Mouse (Mus musculus) WW6 (cell line): ENCODE data around the gene Tmc1.

Experiments used
- DNase-seq: peaks from one replicate; pipeline ENCODE4 v3.0.0-alpha.2; 2013; ENCODE audit warnings: low read depth, low spot score

Tmc1 gene

GRCm38 (mm10) chr19:20799460-20799859, 154.5 kb downstream of the Tmc1 start:
- no peak for DNase-seq

- no peak for DNase-seq
Measured at GRCm38 (mm10) chr19:20797558-20798101, 156.4 kb downstream of the Tmc1 start.

- DNase-seq, result no peak
Measured at GRCm38 (mm10) chr19:20796001-20796400, 158.0 kb downstream of the Tmc1 start.

GRCm38 (mm10) chr19:20794999-20795398, 159.0 kb downstream of the Tmc1 start:
- DNase-seq, result no peak

- no peak for DNase-seq
Measured at GRCm38 (mm10) chr19:20792811-20793210, 161.2 kb downstream of the Tmc1 start.

- DNase-seq, result no peak
Measured at GRCm38 (mm10) chr19:20787289-20787688, 166.7 kb downstream of the Tmc1 start.

GRCm38 (mm10) chr19:20775681-20776080, 178.3 kb downstream of the Tmc1 start:
- DNase-seq, result no peak

- DNase-seq, result no peak
Measured at GRCm38 (mm10) chr19:20773941-20774340, 180.1 kb downstream of the Tmc1 start.

GRCm38 (mm10) chr19:20764214-20764613, 189.8 kb downstream of the Tmc1 start:
- no peak for DNase-seq

- no peak for DNase-seq
Measured at GRCm38 (mm10) chr19:20761675-20762426, 192.2 kb downstream of the Tmc1 start.

- DNase-seq, result no peak
Measured at GRCm38 (mm10) chr19:20761119-20761518, 192.9 kb downstream of the Tmc1 start.

GRCm38 (mm10) chr19:20744630-20745029, 209.4 kb downstream of the Tmc1 start:
- no peak for DNase-seq
